Mouse (Mus musculus): ENCODE data around the gene Scrg1. TPM values are rescaled to one million over a fixed set of nuclear protein-coding genes. Genes with fewer than 3 reads are reported as not detected.
"Not testable (repeated sequence)": the region's sequence is repeated elsewhere in the genome, so short reads cannot be mapped to it uniquely, and the experiment has no call there.

The Scrg1 gene
- total and polyA plus RNA-seq, 3 experiments: 0.45 TPM; not detected in 2

DNA sequence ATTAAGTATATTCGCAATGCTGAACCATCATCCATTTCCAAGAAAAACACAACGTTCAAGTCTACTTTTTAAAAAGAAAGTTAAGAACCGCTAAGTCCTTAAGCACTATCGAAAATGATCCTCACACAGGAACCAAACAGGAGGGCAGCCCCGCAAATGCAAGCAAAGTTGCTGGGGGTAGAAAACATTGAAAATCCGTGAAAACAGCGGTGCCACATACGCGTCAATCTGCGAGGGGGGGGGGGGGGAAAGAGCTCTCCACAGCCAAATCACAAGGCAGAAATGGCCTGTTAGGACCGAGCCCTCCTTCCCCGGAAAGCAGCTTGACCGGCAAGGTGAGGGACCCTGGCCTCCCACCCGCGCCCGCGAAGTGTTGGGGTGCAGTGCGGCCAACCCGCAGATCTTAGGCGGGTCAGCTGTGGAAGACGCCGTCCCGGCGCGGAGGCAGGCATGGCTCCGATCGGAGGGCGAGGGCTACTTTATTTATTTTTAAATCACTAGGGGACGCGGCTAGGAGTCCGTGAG is 55.1 kb downstream of the Scrg1 start:
- DNase-seq: no peak

DNA sequence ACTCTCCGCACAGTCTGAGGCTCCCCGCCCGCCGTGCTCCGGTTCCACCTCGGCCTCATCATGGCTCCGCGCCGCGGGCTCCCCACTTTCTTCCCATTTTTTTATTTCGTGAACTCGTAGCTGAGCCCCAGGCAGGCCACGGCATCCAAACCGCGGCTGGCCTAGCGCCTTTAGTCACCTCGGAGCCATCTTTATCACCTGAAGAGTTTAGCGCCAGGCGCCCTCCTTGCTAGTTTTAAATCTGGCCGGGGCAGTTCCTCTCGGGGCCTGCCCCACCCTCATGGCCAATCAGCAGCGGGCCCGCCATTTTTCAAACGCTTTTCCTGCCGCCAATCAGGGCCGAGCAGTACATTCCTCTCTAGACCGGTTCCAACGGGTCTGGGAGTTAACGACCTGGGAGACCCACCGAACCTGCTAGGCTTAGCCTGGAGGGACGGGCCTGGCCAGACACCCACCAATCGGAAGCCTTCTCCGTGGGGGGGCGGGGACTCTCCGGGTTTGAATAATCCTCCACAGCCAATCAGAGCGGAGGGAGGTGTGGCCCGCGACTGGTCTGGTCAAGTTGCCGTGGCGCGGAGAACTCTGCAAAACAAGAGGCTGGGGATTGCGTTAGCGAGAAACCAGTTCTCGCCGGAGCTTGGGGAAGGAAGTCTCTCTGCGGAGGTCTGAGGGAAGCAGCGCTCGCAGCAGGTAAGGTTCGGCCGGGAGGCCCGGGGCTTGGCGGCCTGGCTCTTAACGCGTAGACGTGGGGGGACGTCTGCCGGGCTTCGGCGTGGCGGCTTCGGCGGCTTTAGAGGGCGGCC is 55.8 kb downstream of the Scrg1 start, which contains the start of gene Hmgb2:
Hmgb2 (plus strand) TSS at position 592 of the 803 bp plus-strand sequence.
- DNase-seq: peak; percentile 100

DNA sequence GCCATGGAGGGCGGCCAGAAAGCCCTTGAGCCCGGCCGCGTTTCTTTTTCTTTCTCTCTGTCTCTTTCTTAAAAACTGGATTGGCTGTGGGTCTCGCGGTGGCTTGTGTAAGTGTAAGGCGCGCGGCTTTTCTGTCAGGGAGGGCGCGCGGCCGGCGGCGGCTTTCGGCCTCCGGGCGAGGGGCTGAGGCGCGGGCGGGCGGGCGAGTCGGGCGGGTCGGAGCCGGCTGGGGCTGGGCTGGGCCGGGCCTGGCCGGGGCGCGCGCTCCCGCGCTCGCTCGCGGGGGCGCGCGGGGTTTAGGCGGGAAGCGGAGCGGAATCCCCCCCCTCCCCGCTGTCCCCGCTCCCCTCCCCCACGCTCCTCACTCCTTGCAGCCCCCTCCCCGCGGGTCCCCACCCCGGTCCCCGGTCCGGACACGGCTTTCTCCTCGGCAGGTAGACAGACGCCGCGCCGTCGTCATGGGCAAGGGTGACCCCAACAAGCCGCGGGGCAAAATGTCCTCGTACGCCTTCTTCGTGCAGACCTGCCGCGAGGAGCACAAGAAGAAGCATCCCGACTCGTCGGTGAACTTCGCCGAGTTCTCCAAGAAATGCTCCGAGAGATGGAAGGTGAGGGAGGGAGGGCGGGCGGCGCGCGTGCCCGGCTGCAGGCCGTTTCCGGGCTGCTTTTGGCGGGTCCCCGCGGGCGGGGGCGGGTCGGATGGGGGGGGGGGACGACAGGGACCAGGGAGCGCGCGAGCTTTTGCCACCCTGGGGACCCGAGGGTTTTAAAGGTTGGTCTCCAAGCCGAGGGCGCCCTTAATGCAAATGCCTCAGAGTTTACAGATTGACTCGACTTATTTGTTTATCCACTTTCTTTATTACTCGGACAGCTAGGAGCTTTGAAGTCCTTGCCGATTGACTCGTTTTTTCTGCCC is 56.7 kb downstream of the Scrg1 start:
- DNase-seq: peak; percentile 59

DNA sequence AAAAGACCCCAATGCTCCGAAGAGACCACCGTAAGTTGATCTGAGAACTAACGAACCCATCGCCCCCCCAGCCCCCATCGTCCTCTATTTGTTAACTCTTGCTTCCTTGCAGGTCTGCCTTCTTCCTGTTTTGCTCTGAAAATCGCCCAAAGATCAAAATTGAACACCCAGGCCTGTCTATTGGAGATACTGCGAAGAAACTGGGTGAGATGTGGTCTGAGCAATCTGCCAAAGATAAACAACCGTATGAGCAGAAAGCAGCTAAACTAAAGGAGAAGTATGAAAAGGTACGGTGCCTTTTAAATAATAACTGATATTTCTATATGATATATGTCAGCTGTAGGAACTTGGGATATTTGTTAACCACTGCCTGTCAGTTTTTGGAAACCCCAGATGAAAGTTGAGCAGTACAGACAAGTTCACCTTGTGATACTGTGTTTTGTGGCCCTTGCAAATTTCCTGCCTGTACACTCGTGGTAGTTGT is 57.5 kb downstream of the Scrg1 start:
- not testable (repeated sequence) for DNase-seq

GRCm38 (mm10) chr8:57516685-57517084 is 61.0 kb downstream of the Scrg1 start:
- DNase-seq: not testable (repeated sequence)

- no peak for DNase-seq
These were observed 62.0 kb downstream of the Scrg1 start for GRCm38 (mm10) chr8:57517723-57518122.

- peak; percentile 14 for DNase-seq
These were observed 64.6 kb downstream of the Scrg1 start for GRCm38 (mm10) chr8:57520186-57520786.

Other genes with a start within 250 kb of the Scrg1 start
- gene Hand2, start 134.9 kb upstream of the Scrg1 start, total RNA-seq (2021): 10 to 100 TPM; 30.6 to 56.3 TPM
- gene Hand2, start 134.9 kb upstream of the Scrg1 start, polyA plus RNA-seq (2012; rRNA removed): 46.9 and 76.2 TPM in 2 replicates
- gene Sap30, start 31.9 kb downstream of the Scrg1 start, total RNA-seq (2021): 10 to 100 TPM; 13.3 to 13.7 TPM
- 8.9 and 12.9 TPM in 2 replicates for gene Sap30, start 31.9 kb downstream of the Scrg1 start, polyA plus RNA-seq (2012; rRNA removed)
- 10 to 100 TPM in 1 of 2 experiments, 1 to 10 TPM in 1; 5.6 to 14.2 TPM for gene Hmgb2, start 56.0 kb downstream of the Scrg1 start, total RNA-seq (2021)
- gene Hmgb2, start 56.0 kb downstream of the Scrg1 start, polyA plus RNA-seq (2012; rRNA removed): 1.8 and 2.1 TPM in 2 replicates
- gene Galnt7, start 197.1 kb downstream of the Scrg1 start, total RNA-seq (2021): 10 to 100 TPM; 11.0 to 12.6 TPM
- 0.84 and 0.95 TPM in 2 replicates for gene Galnt7, start 197.1 kb downstream of the Scrg1 start, polyA plus RNA-seq (2012; rRNA removed)

Measured in adrenal gland, adult 2 months (tissue).